In genomic region chr4:32538088-32538487, GRCm38 (mm10) we compare ENCODE assay signal across 9 mouse cellular contexts.
A peak's percentile ranks its signal among the peaks of the same experiment; 100 is the strongest.
DNase-seq lines count a peak whose midpoint lies in the region; ATAC-seq and TF ChIP-seq lines count a peak whose summit lies in the region.
"Had no signal": no experiment of that assay in that cellular context is flagged by ENCODE, and none has a peak within 500 bp of the region (broad histone marks: within the 10 kb centered on the region; RNA-seq: fewer than 3 reads in every experiment).

No protein-coding gene starts in this region.

- DNase-seq in 416B (ENCODE audit: low read depth) (peak; percentile 72), WW6 (ENCODE audit: low read depth, low spot score) (peak; percentile 45)
- peak; percentile 87 for DNase-seq in embryo, embryonic 10.5 days (ENCODE audit: low spot score)
- peak; percentile 71 for DNase-seq in kidney, adult 2 months
- peak; percentile 66 for DNase-seq in neural tube, embryonic 10.5 days (ENCODE audit: extremely low spot score, low spot score)
- DNase-seq in yolk sac, embryonic 10.5 days (ENCODE audit: low spot score), result peak; percentile 66

- no peak overlapping the region for H3K4me3 ChIP-seq in kidney, adult 2 months (ENCODE audit: insufficient read depth, low read depth, low read length)
- H3K4me3 ChIP-seq in limb, embryonic 12.5 days (replicated peaks), result no peak overlapping the region
- H3K4me3 ChIP-seq: embryonic facial prominence, embryonic 13.5 days had no signal

- TF ChIP-seq CTCF in kidney, adult 2 months (conservative IDR thresholded peaks at IDR 0.05; ENCODE audit: insufficient read depth, insufficient read length, low read depth, low read length), result peak; percentile 79

- no peaks in the 10 kb centered on the region for H3K27me3 ChIP-seq in kidney, adult 2 months (replicated peaks; ENCODE audit: control insufficient read depth, insufficient read depth, low read length)
- no peaks in the 10 kb centered on the region for H3K27me3 ChIP-seq in limb, embryonic 12.5 days
- H3K27me3 ChIP-seq: embryonic facial prominence, embryonic 13.5 days had no signal

- TF ChIP-seq POLR2A in kidney, adult 2 months (IDR thresholded peaks at IDR 0.05; ENCODE audit: low read depth, low read length), result no peak

- H3K4me2 ChIP-seq in limb, embryonic 12.5 days, result no peak overlapping the region
- H3K4me2 ChIP-seq: embryonic facial prominence, embryonic 13.5 days had no signal

- H3K9ac ChIP-seq in limb, embryonic 12.5 days (replicated peaks), result no peak overlapping the region
- H3K9ac ChIP-seq: embryonic facial prominence, embryonic 13.5 days had no signal

- no peak overlapping the region for H3K27ac ChIP-seq in kidney, adult 2 months (ENCODE audit: insufficient read depth, low read depth, low read length)
- H3K27ac ChIP-seq in limb, embryonic 12.5 days, result no peak overlapping the region
- H3K27ac ChIP-seq: embryonic facial prominence, embryonic 13.5 days had no signal

- no peaks in the 10 kb centered on the region for H3K9me3 ChIP-seq in limb, embryonic 12.5 days
- H3K9me3 ChIP-seq: embryonic facial prominence, embryonic 13.5 days had no signal

- ATAC-seq in granulocyte monocyte progenitor cell, adult 5-6 weeks (replicated peaks; ENCODE audit: poor library complexity, severe bottlenecking), result peak; percentile 62; the same call in 1 of the 2 replicates
- ATAC-seq in limb, embryonic 12.5 days (ENCODE audit: insufficient number of reproducible peaks, insufficient read depth, low FRiP score, low TSS enrichment, low read depth), result peak; percentile 58; the same call in 1 of the 2 replicates

- no peaks in the 10 kb centered on the region for H3K36me3 ChIP-seq in kidney, adult 2 months (ENCODE audit: control insufficient read depth, insufficient read depth, low read length)
- no peaks in the 10 kb centered on the region for H3K36me3 ChIP-seq in limb, embryonic 12.5 days
- H3K36me3 ChIP-seq: embryonic facial prominence, embryonic 13.5 days had no signal

- WGBS in kidney, adult 2 months, result 13% methylated on average over 5 of the region's 5 CpGs
- 15% methylated on average over 5 of the region's 5 CpGs for whole genome bisulfite sequencing in limb, embryonic 12.5 days

- H3K4me1 ChIP-seq in kidney, adult 2 months (ENCODE audit: control insufficient read depth, insufficient read depth, low read length), result peaks cover 7% of the 10 kb centered on the region; the same call in 1 of the 2 replicates
- H3K4me1 ChIP-seq in limb, embryonic 12.5 days (replicated peaks), result peaks cover 38% of the 10 kb centered on the region
